Mouse (Mus musculus) gastrocnemius, postnatal 4 days (tissue): ENCODE results near the gene Zbtb1. TPM values are rescaled to one million over a fixed set of nuclear protein-coding genes. Genes with fewer than 3 reads are reported as not detected.
A peak's percentile ranks its signal among the peaks of the same experiment; 100 is the strongest.

Experiments
- DNase-seq, 2 experiments: peaks; one replicate each; pipeline ENCODE4 v3.0.0; 2021 to 2022; ENCODE audit warnings: low spot score in 2 of 2, mixed read lengths in 2 of 2
- long read RNA-seq, 2 experiments: library from polyadenylated mRNA; stranded (forward); transcript quantifications; one replicate each; pipeline ENCODE4 v2.0.0; 2021
- total RNA-seq, 2 experiments: library from RNA; stranded (reverse); gene quantifications; 2 replicates each; pipeline ENCODE4 v1.2.3; 2021

Gene Zbtb1
- 1 to 10 TPM; 7.0 to 8.8 TPM for total RNA-seq
- long read RNA-seq, experiment 1, full-length matches to known transcripts: 9 of 16 reads
- long read RNA-seq, experiment 1, partial matches to known transcripts: 0 of 16 reads
- long read RNA-seq, experiment 1, other reads (novel, unspliced or antisense): 7 of 16 reads
- long read RNA-seq, experiment 2, full-length matches to known transcripts: 14 of 17 reads
- long read RNA-seq, experiment 2, partial matches to known transcripts: 0 of 17 reads
- long read RNA-seq, experiment 2, other reads (novel, unspliced or antisense): 3 of 17 reads

GRCm38 (mm10) chr12:76369978-76370830, at the start of gene Zbtb1:
TSS of gene Zbtb1 (plus strand) at chr12:76370266.
- DNase-seq: peak; percentile 66 to 84

GRCm38 (mm10) chr12:76324679-76325431, 45.2 kb upstream of the Zbtb1 start, which contains the start of gene Akap5:
TSS of gene Akap5 (plus strand) at chr12:76324891.
- DNase-seq: peak; percentile 29 to 48

GRCm38 (mm10) chr12:76326437-76327220, 43.4 kb upstream of the Zbtb1 start:
- DNase-seq: no peak

DNA sequence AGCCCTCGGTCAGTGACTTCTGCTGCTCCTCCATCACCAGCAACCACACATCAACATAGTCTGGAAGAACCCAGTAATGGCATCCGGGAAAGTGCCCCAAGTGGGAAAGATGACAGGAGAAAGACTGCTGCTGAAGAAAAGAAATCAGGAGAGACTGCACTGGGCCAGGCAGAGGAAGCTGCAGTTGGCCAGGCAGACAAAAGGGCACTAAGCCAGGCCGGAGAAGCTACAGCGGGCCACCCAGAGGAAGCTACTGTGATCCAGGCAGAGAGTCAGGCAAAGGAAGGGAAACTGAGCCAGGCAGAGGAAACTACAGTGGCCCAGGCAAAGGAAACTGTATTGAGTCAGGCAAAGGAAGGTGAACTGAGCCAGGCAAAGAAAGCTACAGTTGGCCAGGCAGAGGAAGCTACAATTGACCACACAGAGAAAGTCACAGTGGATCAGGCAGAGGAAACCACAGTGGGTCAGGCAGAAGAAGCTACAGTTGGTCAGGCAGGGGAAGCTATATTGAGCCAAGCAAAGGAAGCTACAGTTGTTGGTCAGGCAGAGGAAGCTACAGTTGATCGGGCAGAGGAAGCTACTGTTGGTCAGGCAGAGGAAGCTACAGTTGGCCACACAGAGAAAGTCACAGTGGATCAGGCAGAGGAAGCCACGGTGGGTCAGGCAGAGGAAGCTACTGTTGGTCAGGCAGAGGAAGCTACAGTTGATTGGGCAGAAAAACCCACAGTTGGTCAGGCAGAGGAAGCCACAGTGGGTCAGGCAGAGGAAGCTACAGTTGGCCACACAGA, 41.3 kb upstream of the Zbtb1 start:
- no peak for DNase-seq

DNA sequence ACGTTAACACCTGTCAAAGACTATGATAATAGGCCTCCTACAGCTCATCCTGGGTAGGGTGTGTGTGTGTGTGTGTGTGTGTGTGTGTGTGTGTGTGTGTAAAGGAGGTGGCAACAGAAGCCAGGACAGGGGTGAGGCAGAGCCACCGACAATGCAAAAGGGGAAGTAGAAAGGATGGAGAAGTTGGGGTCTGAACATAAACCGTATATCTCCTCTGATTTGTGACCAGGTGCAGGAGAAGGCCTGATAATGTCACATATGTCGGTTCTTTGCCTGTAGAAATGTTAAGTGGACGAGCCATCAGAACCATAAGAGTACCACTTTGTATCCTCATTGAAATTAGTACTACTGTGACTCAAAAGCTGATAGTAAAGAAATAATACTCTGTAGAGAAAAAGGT, 36.4 kb upstream of the Zbtb1 start:
- DNase-seq: no peak

GRCm38 (mm10) chr12:76335641-76336040, 34.4 kb upstream of the Zbtb1 start:
- DNase-seq: no peak

GRCm38 (mm10) chr12:76336111-76336965, 33.7 kb upstream of the Zbtb1 start:
- DNase-seq: no peak

GRCm38 (mm10) chr12:76341080-76341479, 29.0 kb upstream of the Zbtb1 start:
- DNase-seq: peak in 1 of 2 experiments; percentile 45

GRCm38 (mm10) chr12:76345759-76346455, 24.2 kb upstream of the Zbtb1 start:
- DNase-seq: no peak

DNA sequence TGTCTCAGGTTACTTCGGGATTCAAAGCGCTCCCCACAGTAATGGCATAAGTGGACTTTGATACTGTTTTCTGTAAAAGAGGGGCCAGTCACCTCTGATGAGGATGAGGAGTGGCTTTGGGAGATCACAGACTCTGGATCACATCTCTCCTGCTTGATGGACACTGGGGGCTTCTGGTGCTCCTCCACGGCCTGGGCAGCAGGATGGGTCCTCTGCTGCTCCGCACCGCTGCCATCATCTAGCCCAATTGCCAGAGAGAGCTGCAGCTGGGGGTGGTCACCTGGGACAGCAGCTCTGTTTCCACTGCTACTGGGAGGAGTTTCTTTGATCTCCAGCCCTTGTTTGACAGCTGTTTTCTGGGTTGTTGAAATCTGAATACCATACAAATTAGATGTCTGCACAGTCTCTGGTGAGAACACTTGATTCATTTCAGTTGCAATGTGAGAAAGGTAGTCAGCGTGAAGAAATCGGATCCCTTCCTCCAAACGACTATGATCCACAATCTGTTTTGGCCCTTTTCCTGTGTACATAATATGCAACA, 20.3 kb upstream of the Zbtb1 start:
- DNase-seq: no peak

- DNase-seq: no peak
Observed at GRCm38 (mm10) chr12:76360868-76361267, 9.2 kb upstream of the Zbtb1 start.

- DNase-seq: no peak
Observed at GRCm38 (mm10) chr12:76361405-76362302, 8.4 kb upstream of the Zbtb1 start.

DNA sequence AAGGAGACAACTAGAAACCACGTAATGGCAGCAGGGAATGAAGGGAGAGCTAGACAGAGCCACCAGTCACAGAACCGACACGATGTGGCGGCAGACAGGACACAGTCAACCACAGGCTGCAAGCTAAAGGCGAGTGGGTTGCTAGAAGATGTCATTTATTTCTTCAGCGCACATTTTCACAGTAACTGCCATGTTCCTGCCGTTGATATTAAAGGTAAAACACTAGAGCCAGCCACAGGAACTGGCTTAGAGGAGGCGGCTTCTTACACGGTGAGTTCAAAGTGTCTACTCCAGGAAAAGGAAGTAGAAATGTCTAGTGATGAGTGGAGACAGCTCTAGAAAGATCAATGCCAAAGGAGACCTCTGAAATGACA, 7.8 kb upstream of the Zbtb1 start:
- DNase-seq: no peak

GRCm38 (mm10) chr12:76366276-76366675, 3.8 kb upstream of the Zbtb1 start:
- DNase-seq: no peak

DNA sequence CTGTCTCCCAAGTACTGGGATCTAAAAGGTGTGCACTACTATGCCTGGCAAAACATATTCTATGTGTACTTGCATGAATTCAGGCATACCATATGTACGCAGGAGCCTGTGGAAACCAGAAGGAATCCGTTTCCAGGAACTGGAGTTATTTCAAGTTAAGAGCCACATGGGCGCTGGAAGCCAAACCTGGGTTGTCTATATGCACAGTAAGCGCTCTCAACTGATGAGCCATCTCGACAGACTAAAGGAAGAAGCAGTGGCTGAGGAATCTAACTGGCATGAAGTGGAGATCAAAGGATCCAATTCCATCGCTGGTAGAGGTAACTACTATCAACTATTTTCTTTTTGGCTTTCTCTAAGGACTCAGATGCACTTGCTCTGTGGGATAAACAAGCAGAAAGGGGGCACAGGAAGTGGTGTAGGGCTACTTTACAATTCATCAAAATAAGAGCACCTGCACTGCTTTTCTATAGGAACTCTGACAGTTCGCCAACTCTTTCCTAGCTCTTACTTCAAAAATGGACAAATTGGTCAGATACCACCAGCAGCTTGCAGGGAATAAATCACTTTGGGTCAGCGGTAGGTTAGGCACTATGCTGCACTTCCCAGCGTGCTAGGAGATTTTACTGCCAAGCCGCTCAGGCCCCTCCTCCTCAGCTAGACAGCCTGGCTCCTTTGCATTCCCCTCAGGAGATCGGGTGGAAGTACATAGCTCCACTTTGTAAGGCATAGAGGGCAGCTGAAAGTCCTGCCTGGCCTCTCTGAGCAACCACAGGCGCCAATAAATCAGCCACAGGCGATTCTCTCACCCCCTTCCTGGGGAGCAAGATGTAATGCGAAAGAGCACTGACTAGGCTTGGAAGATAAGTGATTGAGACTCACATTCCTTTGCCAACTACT, 2.7 kb upstream of the Zbtb1 start:
- DNase-seq: peak in 1 of 2 experiments; percentile 24

DNA sequence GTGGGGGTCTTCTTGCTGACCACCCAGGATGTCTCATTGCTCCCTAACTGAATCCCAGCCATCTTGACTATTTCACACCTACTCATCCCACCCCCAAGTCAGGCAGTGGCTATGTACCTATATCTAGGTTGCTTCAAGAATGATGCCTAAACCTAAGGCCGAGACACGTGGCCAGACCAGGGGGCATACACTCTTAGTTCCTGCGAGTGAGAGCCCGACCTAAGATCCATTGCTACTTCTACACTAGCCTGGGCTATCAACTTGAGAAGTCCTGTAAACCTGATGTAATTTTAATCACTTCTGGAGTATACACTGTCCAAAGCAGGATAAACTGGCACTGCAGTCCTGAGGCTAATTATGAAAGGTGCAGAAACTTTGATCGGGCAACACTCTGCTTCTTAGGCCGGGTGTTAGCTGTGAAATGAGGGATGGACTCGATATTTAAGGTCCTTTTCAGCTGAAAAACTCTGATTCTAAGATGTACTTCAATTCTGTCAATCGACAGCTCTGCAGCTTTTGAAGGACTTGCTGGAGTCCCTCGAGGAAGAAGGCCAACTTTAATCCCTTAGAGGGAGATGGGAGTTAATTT, 1.8 kb upstream of the Zbtb1 start:
- no peak for DNase-seq
